Mouse (Mus musculus) B cell, adult 2 months (primary cell): ENCODE measurements around the gene E030018B13Rik.

Experiments
- DNase-seq, 2 experiments: peaks; one replicate each; pipeline ENCODE4 v3.0.0; 2022

Gene E030018B13Rik

GRCm38 (mm10) chr7:63916268-63916907 is at the start of gene E030018B13Rik:
Gene E030018B13Rik, plus strand, starts transcription at chr7:63916857.
- no peak for DNase-seq

DNA sequence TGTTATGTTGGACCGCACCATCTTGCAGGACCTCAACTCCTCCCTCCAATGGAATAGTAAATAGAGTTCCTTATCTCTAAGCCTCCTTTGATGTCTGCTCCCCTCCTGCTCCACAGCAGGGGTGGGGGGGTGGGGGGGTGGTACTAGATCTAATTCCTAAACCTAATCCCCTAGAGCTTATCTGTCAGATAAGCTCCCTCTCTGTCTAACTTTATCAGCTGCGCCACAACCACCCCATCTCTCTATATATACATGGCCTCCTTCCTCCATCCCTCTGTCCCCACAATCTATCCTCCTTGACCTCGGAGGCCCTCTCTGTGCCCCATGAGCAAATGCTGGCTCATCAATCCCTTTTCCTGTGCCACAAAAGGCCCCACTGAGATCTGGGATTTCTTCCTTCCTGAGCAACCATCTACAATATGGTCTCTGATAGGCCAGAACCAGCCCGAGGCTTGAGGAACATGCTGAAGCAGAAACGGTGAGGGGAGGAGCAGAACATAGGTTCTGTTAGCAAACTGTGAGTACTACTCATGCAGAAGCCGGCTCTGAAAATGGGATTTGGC is 48.2 kb upstream of the E030018B13Rik start:
- DNase-seq = no peak

GRCm38 (mm10) chr7:63871698-63872097 is 45.0 kb upstream of the E030018B13Rik start:
- DNase-seq = no peak

GRCm38 (mm10) chr7:63873880-63874279 is 42.8 kb upstream of the E030018B13Rik start:
- DNase-seq = no peak

GRCm38 (mm10) chr7:63875686-63876085 is 41.0 kb upstream of the E030018B13Rik start:
- DNase-seq = no peak

DNA sequence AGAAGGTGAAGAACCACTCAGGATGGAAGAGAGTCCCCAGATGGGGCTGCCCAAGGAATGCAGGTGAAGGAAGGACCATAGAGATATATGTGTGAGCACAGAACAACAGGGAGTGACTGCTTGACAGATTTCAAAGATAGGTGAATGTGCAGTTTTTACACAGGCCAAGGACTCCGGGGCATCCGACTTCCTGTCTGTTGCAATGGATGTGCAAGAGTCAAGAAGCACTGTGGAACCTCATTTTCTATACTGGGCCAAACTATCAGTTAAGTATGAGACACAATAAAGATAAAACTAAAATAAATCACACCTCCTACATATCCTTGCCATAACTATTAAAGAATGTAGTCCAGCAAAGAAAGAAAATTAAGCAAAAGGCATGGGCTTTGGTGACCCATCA is 40.0 kb upstream of the E030018B13Rik start:
- DNase-seq = no peak

- no peak for DNase-seq
These were observed 39.0 kb upstream of the E030018B13Rik start for GRCm38 (mm10) chr7:63877610-63878009.

DNA sequence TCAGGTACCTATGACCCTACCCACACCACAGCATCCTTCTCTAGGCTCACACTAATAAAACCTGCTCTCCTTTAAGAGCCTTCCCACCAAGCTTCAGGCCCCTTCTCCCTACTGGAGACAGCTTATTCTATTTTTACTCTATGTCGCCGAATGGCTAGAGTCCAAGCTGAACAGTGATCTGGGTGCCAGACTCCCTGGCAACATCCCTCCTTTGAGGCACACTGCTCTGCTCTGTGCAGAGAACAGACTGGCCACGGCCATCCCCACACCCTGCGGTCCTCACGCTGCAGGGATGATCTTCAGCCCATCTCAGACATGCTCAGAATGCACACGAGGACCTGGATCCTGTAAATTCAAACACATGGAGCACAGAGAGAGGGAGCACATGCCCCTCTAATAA is 37.1 kb upstream of the E030018B13Rik start:
- no peak for DNase-seq

DNA sequence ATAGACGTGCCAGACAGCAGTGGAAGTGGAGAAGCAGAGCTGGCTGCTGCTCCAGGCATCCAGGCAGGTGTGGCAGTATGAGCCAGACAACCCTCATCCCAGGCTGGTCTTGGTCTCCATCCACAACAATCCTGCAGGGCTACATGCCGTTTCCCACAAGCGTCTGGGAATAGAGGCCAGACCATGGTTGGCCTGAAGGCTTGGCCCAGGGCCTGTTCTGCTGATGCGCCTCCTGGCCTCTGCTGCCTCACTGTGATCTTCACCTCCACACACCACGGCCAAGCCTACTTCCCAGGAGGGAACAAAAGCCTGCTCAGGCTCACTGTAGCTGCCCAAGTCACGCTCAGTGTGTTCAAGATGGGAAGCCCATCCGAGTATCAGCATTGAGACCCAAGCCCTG is 33.9 kb upstream of the E030018B13Rik start:
- DNase-seq = no peak

DNA sequence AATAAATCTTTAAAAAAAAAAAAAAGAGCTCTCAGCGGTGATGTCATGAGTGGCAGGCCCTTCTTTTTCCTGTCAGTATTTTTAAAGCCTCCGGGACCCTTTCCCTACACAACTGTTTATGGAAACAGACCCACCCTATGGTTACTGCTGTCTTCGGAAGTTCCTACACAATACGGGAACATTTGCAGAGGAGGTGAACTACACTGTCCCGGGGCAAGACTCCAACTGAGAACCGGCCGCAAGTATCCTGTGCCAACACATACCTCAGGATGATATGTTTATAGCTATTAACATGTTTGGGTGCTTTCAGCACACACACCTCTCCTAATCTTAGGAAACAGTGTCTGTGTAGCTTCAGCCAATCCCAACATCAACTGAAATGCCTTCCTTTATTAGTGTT is 31.6 kb upstream of the E030018B13Rik start:
- DNase-seq = no peak

GRCm38 (mm10) chr7:63887034-63887551 is 29.6 kb upstream of the E030018B13Rik start:
- DNase-seq = no peak

DNA sequence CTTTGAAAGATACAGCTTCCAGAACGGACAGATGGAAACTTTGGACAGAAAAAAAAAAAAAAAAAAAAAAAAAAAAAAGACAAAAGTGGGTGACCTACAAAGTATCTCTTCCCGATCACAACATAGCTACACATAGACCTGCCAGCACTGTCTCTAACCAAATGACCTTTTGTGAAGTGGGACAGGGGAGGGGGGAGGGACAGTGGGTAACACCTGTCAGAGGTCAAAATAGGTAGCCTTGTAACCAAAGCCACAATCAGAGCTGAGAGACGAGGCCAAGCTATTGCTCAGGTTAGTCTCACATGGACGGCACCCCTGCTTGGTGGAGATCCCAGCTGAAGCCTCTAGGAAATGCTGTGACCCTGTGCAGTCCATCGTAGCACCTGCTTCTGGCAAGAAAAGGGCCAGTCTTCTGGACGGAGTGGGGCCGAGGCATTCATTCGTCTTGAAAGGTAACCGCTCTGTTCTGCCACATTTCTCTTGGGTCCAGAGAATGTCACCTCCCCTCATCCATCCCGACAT is 29.0 kb upstream of the E030018B13Rik start:
- no peak for DNase-seq

DNA sequence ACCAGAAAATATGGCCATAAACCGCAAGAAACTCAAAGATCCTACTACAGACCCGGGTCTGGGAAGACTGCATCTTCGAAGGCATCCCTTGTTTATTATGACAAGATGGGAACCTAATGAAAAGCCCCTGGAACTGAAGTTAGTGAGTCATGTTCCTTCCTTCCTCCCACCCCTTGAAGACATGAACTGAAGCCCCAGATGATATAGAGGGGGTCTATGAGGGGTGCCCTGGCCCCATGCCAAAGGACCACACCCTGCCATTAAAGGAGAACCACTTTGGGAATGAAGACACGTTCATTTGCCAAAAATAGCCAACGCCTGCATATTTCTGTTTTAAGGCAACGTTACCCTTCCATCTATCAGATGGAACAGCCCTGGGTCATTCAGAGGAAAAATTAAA is 28.0 kb upstream of the E030018B13Rik start:
- no peak for DNase-seq

GRCm38 (mm10) chr7:63889116-63889975 is 27.3 kb upstream of the E030018B13Rik start:
- DNase-seq = no peak

DNA sequence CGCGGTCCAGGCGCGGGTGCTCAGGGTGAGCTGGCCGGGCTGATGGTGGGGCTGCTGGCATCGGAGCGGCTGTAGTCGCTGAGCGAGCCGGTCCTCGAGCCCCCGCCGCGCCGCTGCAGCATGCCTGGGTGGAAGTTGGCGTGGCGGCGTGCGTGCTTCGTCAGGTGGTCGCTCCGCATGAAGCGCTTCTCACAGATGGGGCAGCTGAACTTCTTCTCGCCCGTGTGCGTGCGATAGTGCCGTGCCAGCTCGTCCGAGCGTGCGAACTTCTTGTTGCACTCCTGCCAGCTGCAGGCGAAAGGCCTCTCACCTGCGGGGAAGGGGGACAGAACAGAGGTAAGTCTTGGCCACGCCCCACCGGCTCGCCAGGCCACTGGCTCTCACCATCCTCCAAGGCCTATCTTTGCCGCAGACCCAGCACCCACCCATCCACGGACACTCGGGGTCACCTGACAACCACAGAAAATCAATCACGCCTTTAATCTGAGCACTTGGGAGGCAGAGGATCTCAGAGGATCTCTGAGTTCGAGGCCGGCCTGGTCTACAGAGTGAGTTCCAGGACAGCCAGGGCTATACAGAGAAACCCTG is 25.1 kb upstream of the E030018B13Rik start:
- DNase-seq = peak in 1 of 2 experiments; percentile 36

- peak in 1 of 2 experiments; percentile 38 for DNase-seq
These were observed 23.5 kb upstream of the E030018B13Rik start for GRCm38 (mm10) chr7:63893201-63893600.

DNA sequence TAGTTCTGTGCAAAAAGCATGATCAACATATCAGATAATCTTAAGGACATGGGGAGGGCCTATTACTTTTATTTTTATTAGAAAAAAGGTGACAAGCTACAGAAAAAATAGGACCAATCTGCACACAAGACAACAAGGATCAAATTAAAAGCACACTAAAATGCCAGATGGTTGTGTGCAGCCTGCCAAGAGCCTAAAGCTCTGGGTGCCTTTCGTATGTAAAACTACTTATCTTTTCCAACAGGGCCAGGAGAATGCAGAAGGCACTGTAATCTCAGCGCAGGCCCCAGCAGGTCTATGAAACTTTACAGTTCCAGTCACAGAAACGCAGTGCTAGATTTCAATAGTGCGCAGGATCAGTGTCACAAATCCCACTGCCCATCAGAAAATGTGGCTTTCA is 22.9 kb upstream of the E030018B13Rik start:
- no peak for DNase-seq

DNA sequence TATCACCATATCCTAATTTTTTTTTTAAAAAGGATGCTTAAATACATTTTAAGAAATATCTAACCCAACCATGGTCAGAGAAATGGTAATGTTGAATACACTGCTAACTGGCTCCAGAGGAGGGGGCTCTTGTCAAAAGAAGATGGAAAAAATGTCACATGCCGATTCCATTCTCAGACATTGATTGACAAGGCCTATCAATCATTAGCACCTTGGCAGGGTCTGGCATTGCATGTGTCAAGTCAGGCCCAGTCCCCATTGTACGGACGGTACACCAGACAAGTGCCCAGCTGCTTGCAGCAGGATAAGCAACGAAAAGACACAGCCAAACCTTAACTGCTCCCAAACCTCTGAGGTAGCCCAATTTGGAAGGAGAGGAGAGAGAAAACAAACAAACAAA is 22.0 kb upstream of the E030018B13Rik start:
- DNase-seq = no peak

DNA sequence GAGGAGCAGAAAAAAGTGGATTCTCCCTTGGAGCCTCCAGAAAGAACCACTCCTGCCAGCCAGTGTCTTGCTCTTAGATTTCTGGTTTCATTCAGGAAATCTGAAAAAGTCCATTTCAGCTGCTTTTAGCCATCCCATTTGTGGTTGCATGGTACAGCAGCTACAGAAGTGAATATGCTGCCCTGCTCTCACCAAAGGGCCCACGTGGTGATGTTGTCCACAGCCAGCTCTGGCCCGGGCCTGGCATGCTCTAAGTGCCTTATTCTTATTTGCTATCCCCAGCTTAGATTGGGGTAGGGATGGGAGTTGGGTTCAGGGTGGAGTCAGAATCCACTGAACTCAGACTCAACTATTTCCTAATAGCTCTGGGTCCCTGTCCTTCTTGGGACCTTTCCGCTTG is 21.4 kb upstream of the E030018B13Rik start:
- DNase-seq = peak in 1 of 2 experiments; percentile 32

DNA sequence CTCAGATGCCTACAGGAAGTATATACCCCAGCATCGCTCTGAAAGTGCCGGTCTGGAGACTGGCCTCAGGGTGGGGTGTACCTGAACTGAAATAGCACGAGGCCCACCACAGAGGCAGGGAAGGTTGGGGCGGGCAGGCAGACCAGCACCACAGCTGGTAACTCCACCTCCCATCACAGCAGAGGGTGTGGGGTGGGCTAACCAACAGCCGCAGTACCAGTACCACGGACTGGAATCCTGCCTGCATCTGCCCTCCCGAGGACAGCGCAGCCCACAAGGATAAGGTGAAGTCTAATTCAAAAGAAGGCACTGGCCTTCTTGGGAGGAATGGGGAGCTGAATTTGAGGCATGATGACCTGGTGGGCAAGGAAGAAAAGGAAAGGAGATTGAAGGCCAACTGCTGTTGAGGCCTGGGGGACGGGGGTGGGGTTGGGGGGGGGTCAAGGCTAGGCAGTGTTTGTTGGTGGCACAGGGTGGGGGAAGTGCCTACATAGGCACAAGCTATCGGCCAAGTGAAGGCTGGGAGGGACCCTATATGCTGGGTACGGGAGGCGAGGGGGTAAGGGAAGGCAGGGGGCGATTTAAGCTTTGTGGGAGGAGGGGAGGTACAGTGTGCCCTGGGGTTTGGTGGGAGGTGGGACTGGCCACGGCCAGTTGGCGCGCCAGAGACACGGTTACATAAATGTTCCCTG is 20.2 kb upstream of the E030018B13Rik start:
- DNase-seq = peak in 1 of 2 experiments; percentile 31

GRCm38 (mm10) chr7:63896968-63897468 is 19.6 kb upstream of the E030018B13Rik start:
- peak; percentile 68 for DNase-seq

DNA sequence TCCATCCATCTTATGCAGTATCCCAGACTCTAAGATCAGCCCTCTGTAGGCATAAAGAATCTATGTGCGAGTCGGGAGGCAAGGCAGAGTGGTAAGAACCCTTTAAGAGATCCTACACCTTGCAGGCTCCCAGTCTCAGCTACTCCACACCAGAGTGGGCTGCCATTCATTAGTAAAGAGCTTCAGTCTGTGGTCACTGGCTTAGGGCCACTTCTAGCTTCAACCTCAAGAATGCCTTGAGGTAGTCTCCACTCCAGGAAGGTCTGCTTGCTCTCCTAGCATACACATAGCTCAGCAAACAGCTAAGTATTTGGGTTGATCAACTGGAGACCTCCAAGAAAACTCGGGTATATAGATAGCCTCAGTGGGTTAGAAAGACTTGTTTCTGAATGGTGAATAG is 19.0 kb upstream of the E030018B13Rik start:
- DNase-seq = no peak
